Mouse (Mus musculus): ENCODE data around the gene Acacb. TPM values are rescaled to one million over a fixed set of nuclear protein-coding genes. Genes with fewer than 3 reads are reported as not detected.

Acacb gene
- 100 to 1,000 TPM; 154 to 158 TPM for total RNA-seq (2021)
- long read RNA-seq, experiment 1, full-length matches to known transcripts, result 8 of 66 reads
- long read RNA-seq, experiment 1, partial matches to known transcripts, result 45 of 66 reads
- long read RNA-seq, experiment 1, other reads (novel, unspliced or antisense), result 13 of 66 reads
- long read RNA-seq, experiment 2, full-length matches to known transcripts, result 20 of 73 reads
- long read RNA-seq, experiment 2, partial matches to known transcripts, result 46 of 73 reads
- long read RNA-seq, experiment 2, other reads (novel, unspliced or antisense), result 7 of 73 reads

DNA sequence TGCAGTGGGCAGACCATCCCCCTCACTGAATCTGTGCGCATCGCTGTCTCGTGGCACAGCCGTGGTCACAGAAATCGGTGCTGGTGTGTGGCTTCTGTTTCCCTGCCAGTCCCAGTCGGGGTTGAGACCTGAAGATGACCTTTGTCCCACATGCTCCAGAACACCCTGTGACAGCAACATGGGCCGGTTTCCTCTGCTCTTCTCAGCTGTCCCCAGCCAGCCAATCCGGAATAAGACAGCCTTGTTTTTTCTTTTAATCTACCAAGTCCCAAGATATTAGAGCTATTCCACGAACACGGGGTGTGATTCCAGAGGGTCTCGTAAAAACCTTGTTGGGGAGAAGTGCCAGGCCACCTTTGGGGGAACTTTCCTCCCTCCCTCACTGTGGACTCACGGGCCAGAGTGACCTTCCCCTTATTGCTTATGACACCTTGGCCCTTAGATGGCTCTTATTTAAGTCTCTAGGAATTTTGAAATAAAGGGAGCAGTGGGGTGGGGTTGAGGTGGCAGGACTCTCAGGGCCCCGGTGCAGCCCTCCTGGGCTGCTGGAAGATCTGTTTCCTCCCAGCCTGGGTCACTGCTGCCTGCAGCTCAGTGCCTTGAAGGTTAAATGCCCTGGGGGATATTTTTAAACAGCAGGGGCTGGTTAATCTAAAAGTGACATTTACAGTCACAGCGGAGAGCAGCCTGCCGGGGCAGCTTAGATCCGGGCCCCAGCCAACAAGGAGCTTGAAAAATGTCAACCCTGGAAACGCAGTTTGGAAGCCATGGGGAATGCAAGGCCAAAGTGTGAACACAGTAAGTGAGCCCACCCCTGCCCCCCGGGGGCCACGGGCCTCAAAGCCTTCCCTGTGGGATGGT is at the start of gene Acacb:
Acacb (plus strand) TSS at position 508 of the 861 bp plus-strand sequence.
- DNase-seq (ENCODE audit: low spot score), result peak; percentile 83

GRCm38 (mm10) chr5:114099709-114100389 is 46.5 kb upstream of the Acacb start:
- peak; percentile 92 for DNase-seq (ENCODE audit: low spot score)

DNA sequence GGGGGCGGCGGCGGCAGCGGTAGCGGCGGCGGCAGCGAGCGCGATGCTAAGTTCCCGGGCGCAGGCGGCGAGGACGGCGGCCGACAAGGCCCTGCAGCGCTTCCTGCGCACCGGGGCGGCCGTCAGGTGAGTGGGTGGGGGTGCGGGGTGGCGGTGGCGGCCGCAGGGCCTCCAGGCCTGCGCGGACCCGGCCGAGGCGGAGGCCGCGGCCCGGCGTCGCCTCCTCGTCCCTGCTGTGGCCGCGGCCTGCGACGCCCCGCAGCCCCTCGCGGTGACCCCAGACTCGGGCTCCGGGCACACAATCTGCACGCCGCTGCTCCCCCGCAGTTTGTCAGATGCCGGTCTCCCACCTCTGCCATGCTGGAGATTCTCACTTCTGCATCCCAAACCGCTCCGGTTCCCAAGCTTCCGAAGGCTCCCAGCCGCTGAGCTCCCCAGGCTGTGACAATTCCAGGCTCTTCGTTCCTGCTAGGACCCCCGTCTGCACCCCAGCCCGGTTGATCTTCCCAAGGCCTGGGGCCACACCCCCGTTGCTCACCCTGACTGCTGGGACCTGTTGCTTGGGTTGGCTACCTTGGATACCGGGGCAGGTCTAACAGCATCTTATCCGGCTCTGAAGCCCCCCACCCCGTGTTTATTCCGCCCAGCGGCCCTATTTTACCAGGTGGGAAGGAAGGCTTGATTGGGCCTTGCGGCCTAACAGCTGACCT is 45.8 kb upstream of the Acacb start:
- DNase-seq (ENCODE audit: low spot score), result no peak

DNA sequence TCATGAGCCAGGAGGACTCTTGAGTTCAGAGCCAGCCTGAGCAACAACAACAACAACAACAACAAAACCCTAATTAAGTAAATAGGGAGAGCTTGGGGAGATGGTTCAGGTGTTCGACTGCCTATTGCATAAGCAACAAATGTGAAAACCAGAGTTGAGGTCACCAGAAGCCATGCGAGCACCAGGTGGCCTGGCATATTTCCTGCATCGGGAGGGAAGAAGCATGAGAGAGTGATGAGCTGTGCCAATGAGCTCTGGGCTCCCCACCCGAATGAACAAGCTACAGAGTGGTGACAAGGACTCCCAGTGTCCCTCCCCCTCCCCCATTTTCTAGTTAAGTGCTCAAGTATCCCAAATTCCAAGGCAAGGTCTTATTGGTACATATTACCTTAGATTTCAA is 44.5 kb upstream of the Acacb start:
- no peak for DNase-seq (ENCODE audit: low spot score)

DNA sequence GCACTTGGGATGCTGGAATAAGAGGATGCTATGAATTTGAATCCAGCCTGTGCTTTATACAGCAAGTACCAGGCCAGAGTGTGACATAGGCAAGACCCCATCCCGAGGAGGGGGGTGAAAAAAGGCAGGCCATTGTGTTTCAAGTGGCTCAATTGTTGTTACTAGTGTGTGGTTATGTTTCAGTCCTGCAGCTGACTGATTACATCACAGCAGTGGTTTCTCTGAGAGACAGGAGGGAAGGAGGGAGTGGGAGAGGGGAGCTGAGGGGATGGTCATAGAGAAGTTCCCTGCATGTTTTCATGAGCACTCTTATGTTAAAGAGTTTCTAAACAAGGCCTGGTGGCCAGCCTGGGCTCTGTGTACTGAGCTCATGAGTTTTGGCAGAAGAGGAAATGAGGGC is 43.5 kb upstream of the Acacb start:
- DNase-seq (ENCODE audit: low spot score), result no peak

- no peak for DNase-seq (ENCODE audit: low spot score)
Measured at GRCm38 (mm10) chr5:114106391-114106935, 39.9 kb upstream of the Acacb start.

GRCm38 (mm10) chr5:114113334-114113733 is 33.0 kb upstream of the Acacb start:
- DNase-seq (ENCODE audit: low spot score), result no peak

- DNase-seq (ENCODE audit: low spot score), result no peak
Measured at GRCm38 (mm10) chr5:114115030-114115429, 31.3 kb upstream of the Acacb start.

DNA sequence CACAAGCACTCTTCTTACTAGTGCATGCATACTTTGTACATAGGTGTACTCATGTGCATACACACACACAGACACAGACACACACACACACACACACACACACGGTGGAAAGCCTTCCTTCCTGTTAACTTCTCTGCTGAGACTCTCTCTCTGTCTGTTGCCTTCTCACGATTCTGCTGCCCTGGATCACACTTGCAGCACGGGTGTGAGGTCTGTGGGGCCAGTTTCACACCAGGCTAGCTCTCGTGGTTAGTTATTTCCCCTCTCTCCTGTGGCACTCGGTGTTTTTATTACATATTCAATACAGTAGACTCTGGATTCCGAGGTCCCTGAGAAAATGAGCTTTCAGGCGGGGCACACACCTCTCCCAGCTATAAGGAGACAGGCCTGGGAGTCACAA is 29.7 kb upstream of the Acacb start:
- no peak for DNase-seq (ENCODE audit: low spot score)

GRCm38 (mm10) chr5:114119806-114120205 is 26.5 kb upstream of the Acacb start:
- DNase-seq (ENCODE audit: low spot score), result no peak

DNA sequence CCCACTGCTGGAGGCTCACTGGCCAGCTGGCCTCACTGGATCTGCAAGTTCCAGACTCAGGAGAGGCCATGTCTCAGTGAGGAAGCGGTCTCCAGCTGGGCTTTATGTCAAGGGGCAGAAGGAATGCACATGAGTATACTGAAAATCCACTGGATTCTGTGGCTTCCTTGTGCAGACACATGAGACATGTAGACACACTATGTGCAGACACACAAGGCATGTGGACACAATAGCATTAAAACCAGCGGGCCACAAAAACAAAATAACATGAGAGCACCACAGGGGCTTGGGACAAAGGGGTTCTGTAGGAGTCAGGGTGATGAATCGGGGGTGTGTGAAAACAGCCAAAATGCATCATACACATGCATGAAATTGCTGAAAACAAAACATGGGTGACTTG is 20.3 kb upstream of the Acacb start:
- no peak for DNase-seq (ENCODE audit: low spot score)

GRCm38 (mm10) chr5:114126499-114127244 is 19.7 kb upstream of the Acacb start:
- no peak for DNase-seq (ENCODE audit: low spot score)

- peak; percentile 73 for DNase-seq (ENCODE audit: low spot score)
Measured at GRCm38 (mm10) chr5:114127374-114128349, 18.7 kb upstream of the Acacb start, which contains the start of gene Alkbh2. TSS of gene Alkbh2 (minus strand) at chr5:114128218.

- DNase-seq (ENCODE audit: low spot score), result no peak
Measured at GRCm38 (mm10) chr5:114129550-114130210, 16.7 kb upstream of the Acacb start.

GRCm38 (mm10) chr5:114130211-114130605 is 16.1 kb upstream of the Acacb start, which contains the start of gene Ung:
TSS of gene Ung (plus strand) at chr5:114130386.
- DNase-seq (ENCODE audit: low spot score), result no peak

DNA sequence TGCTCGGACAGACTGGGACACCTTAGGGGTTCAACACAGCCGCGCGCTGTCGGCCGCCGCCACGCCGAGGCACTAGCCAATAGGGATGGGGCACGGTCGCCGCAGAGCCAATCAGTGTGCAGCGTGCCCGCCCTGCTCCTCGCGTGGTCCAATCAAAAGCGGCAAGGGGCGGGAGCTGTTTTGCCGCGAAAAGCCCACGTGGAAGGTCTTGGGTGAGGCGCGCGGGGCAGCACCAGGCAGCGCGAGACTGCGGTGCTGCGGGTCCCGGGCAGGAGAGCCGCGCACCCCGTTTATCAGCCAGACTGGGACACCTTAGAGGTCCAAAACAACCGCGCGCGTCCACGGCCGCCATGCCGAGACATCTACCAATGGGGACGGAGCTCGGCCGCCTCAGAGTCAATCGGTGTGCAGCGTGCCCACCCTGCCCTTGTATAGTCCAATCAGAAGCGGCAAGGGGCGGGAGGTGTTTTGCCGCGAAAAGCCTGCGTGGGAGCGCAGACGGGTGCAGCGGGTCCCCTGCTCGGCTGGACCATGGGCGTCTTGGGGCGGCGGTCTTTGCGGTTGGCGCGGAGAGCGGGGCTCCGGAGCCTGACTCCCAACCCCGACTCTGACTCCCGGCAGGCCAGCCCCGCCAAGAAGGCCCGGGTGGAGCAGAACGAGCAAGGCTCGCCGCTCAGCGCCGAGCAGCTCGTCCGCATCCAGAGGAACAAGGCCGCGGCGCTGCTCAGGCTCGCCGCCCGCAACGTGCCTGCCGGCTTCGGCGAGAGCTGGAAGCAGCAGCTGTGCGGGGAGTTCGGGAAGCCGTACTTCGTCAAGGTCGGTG is 15.4 kb upstream of the Acacb start:
- DNase-seq (ENCODE audit: low spot score), result peak; percentile 93

DNA sequence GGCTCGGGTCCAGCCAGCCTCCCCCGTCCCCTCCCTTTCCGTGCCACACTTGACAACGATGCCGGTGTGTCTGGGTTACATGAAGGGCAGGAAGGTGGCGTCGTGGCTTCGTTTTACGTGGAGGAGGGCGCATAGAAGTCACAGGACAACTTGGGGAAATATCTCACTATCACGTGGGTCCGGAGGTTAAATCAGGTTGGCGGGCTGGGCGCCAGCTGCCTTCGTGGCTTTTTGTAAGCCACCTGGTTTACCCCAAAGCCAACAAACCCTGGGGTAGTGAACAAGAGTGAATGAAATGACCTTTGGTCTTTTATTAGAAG is 14.9 kb upstream of the Acacb start:
- peak; percentile 64 for DNase-seq (ENCODE audit: low spot score)

DNA sequence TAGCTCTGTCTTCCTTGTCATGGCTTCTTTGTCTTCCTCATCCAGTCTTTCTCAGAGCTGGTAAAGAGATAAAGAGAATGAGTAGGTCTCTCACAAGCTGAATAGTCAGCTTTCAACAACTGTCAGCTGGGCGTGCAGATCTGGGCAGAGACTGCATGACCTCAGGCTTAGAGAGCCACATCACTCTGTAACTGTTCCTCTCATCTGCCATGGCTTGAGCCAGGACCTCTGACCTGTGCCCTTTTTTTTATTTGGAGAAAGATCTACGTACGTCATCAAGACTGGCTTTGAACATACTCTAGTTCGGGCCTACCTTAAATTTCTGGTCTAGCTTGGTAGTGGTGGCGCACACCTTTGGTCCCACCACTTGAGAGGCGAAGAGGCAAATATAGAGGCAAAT is 13.5 kb upstream of the Acacb start:
- no peak for DNase-seq (ENCODE audit: low spot score)
